Mouse (Mus musculus) spleen, postnatal 14 days (tissue): ENCODE results near the gene Lrrc75b.

Experiments used
- DNase-seq, 2 experiments: peaks; one replicate each; pipeline ENCODE4 v3.0.0; 2021 to 2022; ENCODE audit warnings: low spot score in 2 of 2

The Lrrc75b gene

GRCm38 (mm10) chr10:75559676-75560548 is at the start of gene Lrrc75b:
Lrrc75b (minus strand) TSS chr10:75560330.
- DNase-seq: no peak

- no peak for DNase-seq
Observed at GRCm38 (mm10) chr10:75608975-75609374, 48.8 kb upstream of the Lrrc75b start.

GRCm38 (mm10) chr10:75607253-75607652 is 47.1 kb upstream of the Lrrc75b start:
- no peak for DNase-seq

- DNase-seq: peak in 1 of 2 experiments; percentile 35
Observed at GRCm38 (mm10) chr10:75605162-75605846, 45.2 kb upstream of the Lrrc75b start.

- DNase-seq: no peak
Observed at GRCm38 (mm10) chr10:75600189-75600730, 40.1 kb upstream of the Lrrc75b start.

GRCm38 (mm10) chr10:75595981-75596380 is 35.9 kb upstream of the Lrrc75b start:
- no peak for DNase-seq

- DNase-seq: no peak
Observed at GRCm38 (mm10) chr10:75592585-75592984, 32.5 kb upstream of the Lrrc75b start.

GRCm38 (mm10) chr10:75591211-75591894 is 31.2 kb upstream of the Lrrc75b start:
- peak; percentile 55 to 63 for DNase-seq

GRCm38 (mm10) chr10:75589651-75590050 is 29.5 kb upstream of the Lrrc75b start:
- DNase-seq: no peak

GRCm38 (mm10) chr10:75589129-75589528 is 29.0 kb upstream of the Lrrc75b start, which contains the start of gene Ggt5:
Ggt5 (plus strand) TSS chr10:75589340.
- no peak for DNase-seq

- DNase-seq: no peak
Observed at GRCm38 (mm10) chr10:75588336-75588735, 28.2 kb upstream of the Lrrc75b start.

GRCm38 (mm10) chr10:75587781-75588180 is 27.7 kb upstream of the Lrrc75b start:
- no peak for DNase-seq

GRCm38 (mm10) chr10:75586553-75586879 is 26.4 kb upstream of the Lrrc75b start:
- DNase-seq: no peak

GRCm38 (mm10) chr10:75585876-75586552 is 25.9 kb upstream of the Lrrc75b start:
- DNase-seq: peak; percentile 72 to 89

GRCm38 (mm10) chr10:75579129-75579528 is 19.0 kb upstream of the Lrrc75b start:
- DNase-seq: no peak

- no peak for DNase-seq
Observed at GRCm38 (mm10) chr10:75573965-75574364, 13.8 kb upstream of the Lrrc75b start.

- no peak for DNase-seq
Observed at GRCm38 (mm10) chr10:75573181-75573580, 13.1 kb upstream of the Lrrc75b start.

- DNase-seq: no peak
Observed at GRCm38 (mm10) chr10:75571937-75572336, 11.8 kb upstream of the Lrrc75b start.

- no peak for DNase-seq
Observed at GRCm38 (mm10) chr10:75570981-75571657, 11.0 kb upstream of the Lrrc75b start.

- no peak for DNase-seq
Observed at GRCm38 (mm10) chr10:75568851-75569250, 8.7 kb upstream of the Lrrc75b start.

- DNase-seq: no peak
Observed at GRCm38 (mm10) chr10:75568441-75568840, 8.3 kb upstream of the Lrrc75b start.
